8 mouse cellular contexts compared by ENCODE assay signal in the genomic region with DNA sequence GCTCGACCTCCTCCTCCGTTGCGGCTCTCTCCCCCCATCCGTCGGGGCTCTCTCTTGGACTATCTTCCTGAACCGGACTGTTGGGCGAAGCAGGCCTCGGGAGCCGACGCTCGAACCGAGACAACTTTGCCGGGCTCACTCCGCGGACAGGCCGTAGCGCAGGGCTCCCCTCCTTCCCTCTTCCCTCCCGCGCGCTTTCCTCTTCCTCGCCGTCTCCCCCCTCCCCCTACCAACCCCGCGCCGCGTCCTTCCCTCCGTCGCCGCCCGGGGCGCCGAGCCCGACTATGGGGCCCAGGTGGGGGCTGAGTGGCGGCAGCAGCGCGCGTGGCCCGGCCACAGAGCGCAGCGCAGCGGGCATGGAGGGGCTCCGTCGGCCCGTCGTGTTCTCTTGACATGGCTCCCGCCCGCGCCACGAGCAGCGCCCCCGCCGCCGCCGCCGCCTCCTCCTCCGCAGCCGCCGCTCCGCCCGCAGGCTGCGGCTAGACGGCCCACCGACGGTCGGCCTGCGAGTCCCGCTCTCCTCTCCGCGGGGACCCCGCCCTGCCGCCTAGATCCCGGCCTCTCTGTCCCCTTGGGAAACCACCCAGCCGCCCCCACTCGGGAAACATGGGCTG. TPM values are rescaled to one million over a fixed set of nuclear protein-coding genes. Genes with fewer than 3 reads are reported as not detected.
DNase-seq lines count a peak whose midpoint lies in the region; ATAC-seq lines count a peak whose summit lies in the region.

TSS of gene BC005537 (plus strand) at position 350 of the 614 bp plus-strand sequence.

- intact Hi-C loops in left cerebral cortex, postnatal 36 days (cut with DNase I): loop anchor here (1.0 kb wide), 1 partner anchor 30 kb away; the partner anchor contains the start of genes Acot13 and Tdp2

- H3K4me1 ChIP-seq in hindbrain, embryonic 10.5 days (replicated peaks): peaks cover 33% of the 10 kb centered on the region

- peaks cover 19% of the 10 kb centered on the region for H3K36me3 ChIP-seq in hindbrain, embryonic 10.5 days

- peak; percentile 27 to 52 for DNase-seq in left cerebral cortex, adult 18-20 months (ENCODE audit: low spot score in 2 of 2)
- DNase-seq in left cerebral cortex, adult 11 months (ENCODE audit: low spot score): no peak
- DNase-seq in cerebellum, adult 11 months: peak; percentile 62
- peak; percentile 14 to 34 for DNase-seq in frontal cortex, postnatal 14 days (ENCODE audit: low spot score in 2 of 2)
- no peak for DNase-seq in hindbrain, embryonic 10.5 days (ENCODE audit: low spot score)
- DNase-seq in left cerebral cortex, postnatal 36 days (ENCODE audit: low spot score in 2 of 2): peak; percentile 53 to 54
- DNase-seq in spleen, postnatal 4 days (ENCODE audit: low spot score in 2 of 2): peak; percentile 62 to 86

- H3K4me3 ChIP-seq in hindbrain, embryonic 10.5 days: peak within 1 kb of the TSS; percentile 97

- peak; percentile 53 for ATAC-seq in megakaryocyte progenitor cell, adult 5-6 weeks (replicated peaks; ENCODE audit: poor library complexity)

- peak within 1 kb of the TSS; percentile 99 for H3K27ac ChIP-seq in hindbrain, embryonic 10.5 days

- H3K27me3 ChIP-seq in hindbrain, embryonic 10.5 days (ENCODE audit: insufficient read depth, poor library complexity, severe bottlenecking): no peaks in the 10 kb centered on the region

- WGBS in hindbrain, embryonic 10.5 days: under 1% methylated on average over 74 of the region's 74 CpGs

- no peaks in the 10 kb centered on the region for H3K9me3 ChIP-seq in hindbrain, embryonic 10.5 days

RNA-seq across cellular contexts. Expression of gene BC005537, which starts in this region (rescaled TPM):
- total RNA-seq in left cerebral cortex, adult 18-20 months (2021): 100 to 1,000 TPM; 150 to 154 TPM
- polyA plus RNA-seq in hindbrain, embryonic 10.5 days (2016; fragmentation: Nextera tagmentation; extraction: Ambion mirVana): 10.4 and 10.9 TPM in 2 replicates
- total RNA-seq in left cerebral cortex, postnatal 36 days (2021): 100 to 1,000 TPM; 156 to 161 TPM
- 142 and 148 TPM in 2 replicates for total RNA-seq in megakaryocyte progenitor cell, adult 5-6 weeks (2015)
- total RNA-seq in megakaryocyte progenitor cell, adult 5-6 weeks (2017): 59.3 and 60.2 TPM in 2 replicates

Comparison
In these comparisons a context has a peak if more than half of its experiments do, and no peak if none do; other contexts are left out.
1. DNase-seq: peak in left cerebral cortex, adult 18-20 months (2 of 2), cerebellum, adult 11 months (single experiment), frontal cortex, postnatal 14 days (2 of 2), left cerebral cortex, postnatal 36 days (2 of 2) and spleen, postnatal 4 days (2 of 2); none in left cerebral cortex, adult 11 months (single experiment) and hindbrain, embryonic 10.5 days (single experiment).